Mouse (Mus musculus): ENCODE measurements around the gene Ptch2.

DNA sequence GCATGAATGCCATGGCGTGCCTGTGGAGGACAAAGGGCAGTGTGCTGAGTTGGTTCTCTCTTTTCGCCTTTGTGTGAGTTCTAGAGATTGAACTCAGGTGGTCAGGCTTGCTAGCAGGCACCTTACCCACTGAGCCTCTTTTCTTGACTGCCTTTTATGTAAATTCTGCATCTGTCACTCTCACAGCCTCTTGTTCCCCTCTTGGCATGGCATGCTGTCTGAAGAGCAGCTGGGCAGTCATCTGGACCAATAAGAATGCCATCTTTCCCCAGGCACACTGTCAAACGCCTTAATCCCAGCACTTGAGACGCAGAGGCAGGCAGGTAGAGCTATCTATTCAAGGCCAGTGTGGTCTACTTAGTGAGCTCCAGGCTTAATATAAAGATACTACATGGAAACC, 41.9 kb upstream of the Ptch2 start:
- TF ChIP-seq GATA1 (IDR thresholded peaks at IDR 0.05; ENCODE audit: low read length): no peak
- no peak for TF ChIP-seq TAL1 (IDR thresholded peaks at IDR 0.05; ENCODE audit: low read length)

Data from erythroblast, embryonic 14.5 days (primary cell).